Comparison of ENCODE assay signal across 14 mouse cellular contexts in the genomic region with DNA sequence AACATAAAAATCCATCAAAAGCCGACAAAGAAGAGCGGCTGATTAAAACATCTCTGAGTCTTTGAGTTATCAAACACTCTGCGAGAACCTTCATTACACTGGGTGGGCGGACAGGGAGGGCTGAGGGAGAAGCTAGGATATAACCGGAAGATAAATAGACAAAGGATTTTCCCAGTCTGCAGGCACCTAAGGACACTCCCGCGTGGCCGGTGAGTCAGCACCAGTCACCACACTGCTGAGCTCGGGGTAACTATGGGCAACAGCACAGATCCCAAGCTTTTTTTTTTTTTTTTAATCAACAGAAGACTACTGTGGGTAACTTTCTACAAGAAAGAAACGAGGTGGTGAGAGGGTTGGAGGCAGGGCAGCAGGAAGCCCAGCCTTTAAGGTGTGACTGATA. TPM values are rescaled to one million over a fixed set of nuclear protein-coding genes. Genes with fewer than 3 reads are reported as not detected.
DNase-seq lines count a peak whose midpoint lies in the region; TF ChIP-seq lines count a peak whose summit lies in the region.
"Had no signal": no experiment of that assay in that cellular context is flagged by ENCODE, and none has a peak within 500 bp of the region (broad histone marks: within the 10 kb centered on the region; RNA-seq: fewer than 3 reads in every experiment).

No protein-coding gene starts in this region.

- peak overlapping the region; percentile 58 for H3K27ac ChIP-seq in embryonic fibroblast, embryonic 13.5 days (ENCODE audit: insufficient read depth, low read length)
- H3K27ac ChIP-seq: embryonic facial prominence, embryonic 15.5 days; hindbrain, postnatal 0 days; layer of hippocampus, adult 2 months; liver, embryonic 13.5 days had no signal

- peak; percentile 35 for DNase-seq in heart, adult 11 months
- DNase-seq in heart, postnatal 4 days, result no peak
- peak; percentile 80 for DNase-seq in MN1 (ENCODE audit: low spot score)
- DNase-seq in right cerebral cortex, adult 2 months (ENCODE audit: low spot score in 2 of 2), result peak; percentile 70 to 72
- DNase-seq in layer of hippocampus, adult 9-11 months, result no peak
- no peak for DNase-seq in spleen, postnatal 10 days (ENCODE audit: low spot score in 2 of 2)
- DNase-seq in thymus, postnatal 36 days, result no peak
- DNase-seq: cerebellum, adult 9-10 months; liver, embryonic 13.5 days had no signal

- H3K4me3 ChIP-seq in embryonic fibroblast, embryonic 13.5 days (ENCODE audit: insufficient read depth, low read length), result no peak overlapping the region
- H3K4me3 ChIP-seq: embryonic facial prominence, embryonic 15.5 days; layer of hippocampus, adult 2 months; liver, embryonic 13.5 days had no signal

- H3K4me1 ChIP-seq in embryonic fibroblast, embryonic 13.5 days (ENCODE audit: control insufficient read depth, insufficient read depth, low read length), result peaks cover 8% of the 10 kb centered on the region; the same call in 1 of the 2 replicates
- H3K4me1 ChIP-seq: embryonic facial prominence, embryonic 15.5 days had no signal

- no peak for TF ChIP-seq POLR2A in embryonic fibroblast, embryonic 13.5 days (IDR thresholded peaks at IDR 0.05; ENCODE audit: low read depth, low read length)

- TF ChIP-seq CTCF in embryonic fibroblast, embryonic 13.5 days (IDR thresholded peaks at IDR 0.05; ENCODE audit: borderline replicate concordance, insufficient read depth, low read length), result no peak

RNA-seq across cellular contexts. Expression of a gene that starts 16.6 kb away (rescaled TPM):
- 10 to 100 TPM; 24.7 to 25.4 TPM for total RNA-seq in heart, postnatal 4 days (2021)
- 1.7 and 2.1 TPM in 2 replicates for polyA plus RNA-seq in embryonic fibroblast, embryonic 13.5 days (2011; ENCODE audit: insufficient read length, low read depth, missing spikeins)

RNA-seq across cellular contexts. Expression of a gene that starts 28.1 kb away (rescaled TPM):
- total RNA-seq in heart, postnatal 4 days (2021), result under 1 TPM; 0.10 to 0.25 TPM
- polyA plus RNA-seq in embryonic fibroblast, embryonic 13.5 days (2011; ENCODE audit: insufficient read length, low read depth, missing spikeins), result not detected in 2 replicates
- total RNA-seq: gastrocnemius, adult 18-20 months had no signal

Comparison
In these comparisons a context has a peak if more than half of its experiments do, and no peak if none do; other contexts are left out.
1. DNase-seq: peak in heart, adult 11 months (single experiment), MN1 (single experiment) and right cerebral cortex, adult 2 months (2 of 2); none in heart, postnatal 4 days (single experiment), layer of hippocampus, adult 9-11 months (single experiment), spleen, postnatal 10 days (0 of 2) and thymus, postnatal 36 days (0 of 2).